Mouse (Mus musculus): ENCODE results near the gene Hist1h2ak. TPM values are rescaled to one million over a fixed set of nuclear protein-coding genes. Genes with fewer than 3 reads are reported as not detected.
A peak's percentile ranks its signal among the peaks of the same experiment; 100 is the strongest.
"Not testable (repeated sequence)": the region's sequence is repeated elsewhere in the genome, so short reads cannot be mapped to it uniquely, and the experiment has no call there.

Gene Hist1h2ak
- polyA plus RNA-seq, 1 experiment from 2014 or later: 3.3 TPM

GRCm38 (mm10) chr13:21786189-21786898, 32.7 kb upstream of the Hist1h2ak start:
- WGBS: 4% methylated on average over 8 of the region's 8 CpGs
- Histone ChIP-seq H3K4me2 (ENCODE audit: low read length) (peak overlapping the region; percentile 67), H3K27me3 (replicated peaks; ENCODE audit: control insufficient read depth, insufficient read depth, low read length) (no peaks in the 10 kb centered on the region), H3K4me1 (ENCODE audit: control insufficient read depth, insufficient read depth, low read depth, low read length) (peaks cover 23% of the 10 kb centered on the region), H3K27ac (ENCODE audit: low read depth, low read length) (peak overlapping the region; percentile 72; the same call in 1 of the 2 replicates), H3K9ac (ENCODE audit: low read depth, low read length) (peak overlapping the region; percentile 51; the same call in 1 of the 2 replicates), H3K9me3 (ENCODE audit: control insufficient read depth, low read length) (no peaks in the 10 kb centered on the region), H3K4me3 (ENCODE audit: low read length) (peak overlapping the region; percentile 42), H3K36me3 (ENCODE audit: control insufficient read depth, insufficient read depth, low read length) (no peaks in the 10 kb centered on the region)
- ATAC-seq: no peak

GRCm38 (mm10) chr13:21784311-21784710, 30.7 kb upstream of the Hist1h2ak start:
- WGBS: 18% methylated on average over 6 of the region's 6 CpGs
- peak overlapping the region; percentile 56 for H3K4me2 ChIP-seq (ENCODE audit: low read length)
- H3K9ac ChIP-seq (ENCODE audit: low read depth, low read length): no peak overlapping the region; the same call in 1 of the 2 replicates
- H3K27me3 ChIP-seq (replicated peaks; ENCODE audit: control insufficient read depth, insufficient read depth, low read length): 0 out of 2 replicates have a peak, but pooled peaks cover 2% of the 10 kb centered on the region
- peaks cover 30% of the 10 kb centered on the region for H3K4me1 ChIP-seq (ENCODE audit: control insufficient read depth, insufficient read depth, low read depth, low read length)
- no peaks in the 10 kb centered on the region for H3K9me3 ChIP-seq (ENCODE audit: control insufficient read depth, low read length)
- H3K4me3 ChIP-seq (ENCODE audit: low read length): no peak overlapping the region
- H3K27ac ChIP-seq (ENCODE audit: low read depth, low read length): no peak overlapping the region
- no peak for ATAC-seq
- no peaks in the 10 kb centered on the region for H3K36me3 ChIP-seq (ENCODE audit: control insufficient read depth, insufficient read depth, low read length)

GRCm38 (mm10) chr13:21783734-21784161, 30.1 kb upstream of the Hist1h2ak start:
- Histone ChIP-seq H3K27ac (ENCODE audit: low read depth, low read length) (no peak overlapping the region), H3K4me2 (ENCODE audit: low read length) (peak overlapping the region; percentile 56), H3K4me1 (ENCODE audit: control insufficient read depth, insufficient read depth, low read depth, low read length) (peaks cover 32% of the 10 kb centered on the region), H3K36me3 (ENCODE audit: control insufficient read depth, insufficient read depth, low read length) (no peaks in the 10 kb centered on the region), H3K9me3 (ENCODE audit: control insufficient read depth, low read length) (no peaks in the 10 kb centered on the region), H3K9ac (ENCODE audit: low read depth, low read length) (no peak overlapping the region; the same call in 1 of the 2 replicates), H3K4me3 (ENCODE audit: low read length) (peak overlapping the region; percentile 35), H3K27me3 (replicated peaks; ENCODE audit: control insufficient read depth, insufficient read depth, low read length) (0 out of 2 replicates have a peak, but pooled peaks cover 2% of the 10 kb centered on the region)
- 2% methylated on average over 9 of the region's 9 CpGs for WGBS
- ATAC-seq: no peak

- Histone ChIP-seq H3K9ac (ENCODE audit: low read depth, low read length) (peak within 1 kb of the TSS; percentile 59), H3K4me3 (ENCODE audit: low read length) (peak within 1 kb of the TSS; percentile 37), H3K36me3 (ENCODE audit: control insufficient read depth, insufficient read depth, low read length) (no peaks in the 10 kb centered on the region), H3K4me2 (ENCODE audit: low read length) (peak within 1 kb of the TSS; percentile 74), H3K27ac (ENCODE audit: low read depth, low read length) (peak within 1 kb of the TSS; percentile 68), H3K9me3 (ENCODE audit: control insufficient read depth, low read length) (no peaks in the 10 kb centered on the region), H3K4me1 (ENCODE audit: control insufficient read depth, insufficient read depth, low read depth, low read length) (peaks cover 35% of the 10 kb centered on the region), H3K27me3 (replicated peaks; ENCODE audit: control insufficient read depth, insufficient read depth, low read length) (0 out of 2 replicates have a peak, but pooled peaks cover 2% of the 10 kb centered on the region)
- under 1% methylated on average over 13 of the region's 20 CpGs for WGBS
- peak; percentile 82 for ATAC-seq
Measured at GRCm38 (mm10) chr13:21783255-21783617, 29.6 kb upstream of the Hist1h2ak start, which contains the start of gene Hist1h3i. Gene Hist1h3i (minus strand): TSS chr13:21783370.

- not testable (repeated sequence) for H3K27me3 ChIP-seq (replicated peaks; ENCODE audit: control insufficient read depth, insufficient read depth, low read length); H3K9me3 ChIP-seq (ENCODE audit: control insufficient read depth, low read length); H3K36me3 ChIP-seq (ENCODE audit: control insufficient read depth, insufficient read depth, low read length); ATAC-seq
- under 1% methylated on average over 14 of the region's 35 CpGs for WGBS
- peaks cover 35% of the 10 kb centered on the region for H3K4me1 ChIP-seq (ENCODE audit: control insufficient read depth, insufficient read depth, low read depth, low read length)
- H3K4me3 ChIP-seq (ENCODE audit: low read length): peak overlapping the region; percentile 37
- H3K4me2 ChIP-seq (ENCODE audit: low read length): peak overlapping the region; percentile 74
- H3K9ac ChIP-seq (ENCODE audit: low read depth, low read length): peak overlapping the region; percentile 59
- peak overlapping the region; percentile 68 for H3K27ac ChIP-seq (ENCODE audit: low read depth, low read length)
Measured at GRCm38 (mm10) chr13:21782361-21783254, 29.0 kb upstream of the Hist1h2ak start.

- Histone ChIP-seq H3K4me3 (ENCODE audit: low read length) (no peak overlapping the region), H3K36me3 (ENCODE audit: control insufficient read depth, insufficient read depth, low read length) (no peaks in the 10 kb centered on the region), H3K4me2 (ENCODE audit: low read length) (no peak overlapping the region), H3K9ac (ENCODE audit: low read depth, low read length) (no peak overlapping the region), H3K9me3 (ENCODE audit: control insufficient read depth, low read length) (no peaks in the 10 kb centered on the region), H3K27ac (ENCODE audit: low read depth, low read length) (no peak overlapping the region), H3K4me1 (ENCODE audit: control insufficient read depth, insufficient read depth, low read depth, low read length) (peaks cover 35% of the 10 kb centered on the region), H3K27me3 (replicated peaks; ENCODE audit: control insufficient read depth, insufficient read depth, low read length) (0 out of 2 replicates have a peak, but pooled peaks cover 2% of the 10 kb centered on the region)
- no peak for ATAC-seq
- 94% methylated on average over 1 of the region's 1 CpGs for WGBS
Measured at GRCm38 (mm10) chr13:21781639-21782038, 28.0 kb upstream of the Hist1h2ak start.

- WGBS: 49% methylated on average over 6 of the region's 6 CpGs
- H3K4me1 ChIP-seq (ENCODE audit: control insufficient read depth, insufficient read depth, low read depth, low read length): peaks cover 32% of the 10 kb centered on the region
- H3K9ac ChIP-seq (ENCODE audit: low read depth, low read length): no peak overlapping the region
- H3K27me3 ChIP-seq (replicated peaks; ENCODE audit: control insufficient read depth, insufficient read depth, low read length): 0 out of 2 replicates have a peak, but pooled peaks cover 2% of the 10 kb centered on the region
- H3K9me3 ChIP-seq (ENCODE audit: control insufficient read depth, low read length): no peaks in the 10 kb centered on the region
- H3K4me2 ChIP-seq (ENCODE audit: low read length): peak overlapping the region; percentile 90
- no peak overlapping the region; the same call in 1 of the 2 replicates for H3K4me3 ChIP-seq (ENCODE audit: low read length)
- H3K27ac ChIP-seq (ENCODE audit: low read depth, low read length): no peak overlapping the region
- no peaks in the 10 kb centered on the region for H3K36me3 ChIP-seq (ENCODE audit: control insufficient read depth, insufficient read depth, low read length)
- no peak for ATAC-seq
Measured at GRCm38 (mm10) chr13:21781021-21781555, 27.5 kb upstream of the Hist1h2ak start.

- H3K36me3 ChIP-seq (ENCODE audit: control insufficient read depth, insufficient read depth, low read length): no peaks in the 10 kb centered on the region
- peak within 1 kb of the TSS; percentile 90 for H3K4me2 ChIP-seq (ENCODE audit: low read length)
- peaks cover 29% of the 10 kb centered on the region for H3K4me1 ChIP-seq (ENCODE audit: control insufficient read depth, insufficient read depth, low read depth, low read length)
- 1% methylated on average over 44 of the region's 44 CpGs for WGBS
- H3K27ac ChIP-seq (ENCODE audit: low read depth, low read length): peak within 1 kb of the TSS; percentile 55
- H3K27me3 ChIP-seq (replicated peaks; ENCODE audit: control insufficient read depth, insufficient read depth, low read length): 0 out of 2 replicates have a peak, but pooled peaks cover 2% of the 10 kb centered on the region
- peak within 1 kb of the TSS; percentile 58 for H3K4me3 ChIP-seq (ENCODE audit: low read length)
- H3K9ac ChIP-seq (ENCODE audit: low read depth, low read length): peak within 1 kb of the TSS; percentile 66
- ATAC-seq: no peak
- H3K9me3 ChIP-seq (ENCODE audit: control insufficient read depth, low read length): no peaks in the 10 kb centered on the region
Measured at GRCm38 (mm10) chr13:21779767-21780731, 26.4 kb upstream of the Hist1h2ak start, which contains the start of gene Hist1h1b. Gene Hist1h1b (minus strand): TSS chr13:21780625.

All from hindbrain, embryonic 16.5 days (tissue).